Mouse (Mus musculus) hindbrain, postnatal 0 days (tissue): ENCODE measurements at regions not wholly inside any gene's neighbourhood (a gene's known extent, or its start where the extent isn't known, plus 50 kb on each side); places are given as distances from the start of the nearest gene placed in this dataset.
"Not testable (repeated sequence)": the region's sequence is repeated elsewhere in the genome, so short reads cannot be mapped to it uniquely, and the experiment has no call there.

Source experiments
- ATAC-seq: fragments of 200-750 bp; cut with Nextera tagmentation; 2 replicates; pipeline ENCODE4 v1.8.0; 2017; ENCODE audit warnings: mild to moderate bottlenecking, moderate TSS enrichment, moderate library complexity
- DNase-seq: peaks from one replicate; pipeline ENCODE4 v3.0.0-alpha.2; 2015; ENCODE audit warnings: low spot score
- H3K27ac ChIP-seq: fragments of 300-500 bp; sonication (generic); 2 replicates; pipeline ENCODE4 v1.5.1; 2014; ENCODE audit warnings: mild to moderate bottlenecking
- H3K27me3 ChIP-seq: fragments of 300-500 bp; sonication (generic); 2 replicates; pipeline ENCODE4 v1.6.1; 2014; ENCODE audit warnings: low read length, mixed read lengths; ENCODE audit not compliant: insufficient read depth
- H3K36me3 ChIP-seq: fragments of 300-500 bp; sonication (generic); 2 replicates; pipeline ENCODE4 v1.6.1; 2014; ENCODE audit warnings: low read length, mixed read lengths; ENCODE audit not compliant: insufficient read depth
- H3K4me1 ChIP-seq: fragments of 300-500 bp; sonication (generic); 2 replicates; pipeline ENCODE4 v1.6.1; 2014; ENCODE audit warnings: antibody characterized with exemption, low read length, mixed read lengths; ENCODE audit not compliant: insufficient read depth
- H3K4me2 ChIP-seq: fragments of 300-500 bp; sonication (generic); 2 replicates; pipeline ENCODE4 v1.6.1; 2014; ENCODE audit warnings: low read depth, mild to moderate bottlenecking, low read length, moderate library complexity, mixed read lengths
- H3K4me3 ChIP-seq: fragments of 300-500 bp; sonication (generic); 2 replicates; pipeline ENCODE4 v1.5.1; 2014; ENCODE audit warnings: low read length
- H3K9ac ChIP-seq: fragments of 300-500 bp; sonication (generic); replicated peaks from 2 replicates; pipeline ENCODE4 v1.6.1; 2014; ENCODE audit warnings: mild to moderate bottlenecking, low read length, moderate library complexity, mixed read lengths
- H3K9me3 ChIP-seq: fragments of 300-500 bp; sonication (generic); 2 replicates; pipeline ENCODE4 v1.6.1; 2016; ENCODE audit warnings: low read length, mixed read lengths
- CTCF ChIP-seq: IDR thresholded peaks from 2 replicates; pipeline ENCODE4 v1.5.1; 2016; ENCODE audit warnings: antibody characterized with exemption, control low read depth, low read depth
- WGBS: fragments of 180-500 bp; shearing (Covaris S2); extraction: QIAGEN DNeasy Blood & Tissue Kit; methylation state at CpG from one replicate; pipeline ENCODE4 v1.1.7; 2014; 5-methylcytosine and 5-hydroxymethylcytosine counted together

DNA sequence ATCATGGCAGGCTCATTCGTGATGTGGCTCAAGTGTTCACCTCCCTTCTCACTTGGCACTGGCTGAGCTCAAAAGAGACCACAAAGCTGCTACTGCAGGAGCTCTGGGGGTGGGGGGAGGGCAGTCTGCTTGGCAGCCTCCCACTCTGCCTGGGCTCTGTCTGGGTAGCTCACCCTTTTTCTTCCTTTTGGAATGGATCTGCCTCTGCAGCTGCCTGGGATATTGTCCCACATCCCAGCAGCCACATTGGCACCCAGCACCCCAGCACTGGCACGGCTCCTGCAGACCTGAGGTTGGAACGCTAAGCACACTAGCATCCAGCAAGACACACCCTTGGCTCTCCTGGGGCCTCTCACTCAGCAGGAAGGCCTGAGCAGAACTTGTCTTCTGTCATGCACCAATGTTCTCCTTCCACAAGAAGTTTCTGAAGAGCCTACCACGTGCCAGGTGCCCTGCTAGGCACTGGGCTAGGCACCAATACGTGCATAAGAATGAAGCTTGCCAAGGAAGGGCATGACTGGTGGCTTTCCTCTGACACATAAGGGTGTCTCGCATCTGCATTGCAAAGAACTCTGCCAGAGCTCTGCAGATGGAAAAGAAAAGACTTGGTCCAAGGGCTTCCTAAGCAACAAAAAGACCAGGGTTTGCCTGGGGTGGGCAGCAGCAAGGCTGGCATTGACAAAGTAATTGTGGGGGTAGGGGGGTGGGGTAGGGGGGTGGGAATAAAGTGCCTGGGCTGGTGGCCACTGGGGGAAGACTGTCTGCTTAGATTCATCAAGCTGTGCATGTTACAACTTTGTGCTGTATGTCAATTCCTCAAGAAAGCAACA lies 112.1 kb upstream of the Sipa1l1 start:
- H3K27ac ChIP-seq, H3K36me3 ChIP-seq, DNase-seq, H3K4me3 ChIP-seq, H3K9ac ChIP-seq, H3K4me1 ChIP-seq, H3K9me3 ChIP-seq, H3K4me2 ChIP-seq, H3K27me3 ChIP-seq: not testable (repeated sequence)
- WGBS = no CpG with 5 or more reads among the region's 6 CpGs
- peak; percentile 93 for ATAC-seq

DNA sequence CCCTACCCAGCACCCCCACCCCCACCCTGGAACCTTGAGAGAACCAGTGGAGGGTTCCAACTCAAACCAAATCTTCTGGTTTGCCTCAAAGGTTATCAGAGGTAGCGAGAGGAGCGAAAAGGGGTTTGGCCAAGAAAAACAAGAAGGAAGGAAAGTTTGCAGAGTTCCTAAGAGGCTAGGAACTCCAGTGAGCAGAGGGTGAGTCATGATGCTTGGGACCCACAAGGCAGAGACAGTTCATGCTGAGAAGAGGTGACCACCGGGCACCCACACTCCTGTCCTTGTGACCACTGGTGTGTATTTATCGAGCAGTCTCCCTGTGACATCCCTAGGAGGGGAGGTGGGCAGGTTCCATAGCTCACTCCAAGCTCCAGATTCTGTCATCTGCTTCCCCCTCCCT lies 104.1 kb upstream of the Sipa1l1 start:
- DNase-seq = no peak
- no peak overlapping the region for H3K27ac ChIP-seq
- 91% methylated on average over 4 of the region's 4 CpGs for WGBS

DNA sequence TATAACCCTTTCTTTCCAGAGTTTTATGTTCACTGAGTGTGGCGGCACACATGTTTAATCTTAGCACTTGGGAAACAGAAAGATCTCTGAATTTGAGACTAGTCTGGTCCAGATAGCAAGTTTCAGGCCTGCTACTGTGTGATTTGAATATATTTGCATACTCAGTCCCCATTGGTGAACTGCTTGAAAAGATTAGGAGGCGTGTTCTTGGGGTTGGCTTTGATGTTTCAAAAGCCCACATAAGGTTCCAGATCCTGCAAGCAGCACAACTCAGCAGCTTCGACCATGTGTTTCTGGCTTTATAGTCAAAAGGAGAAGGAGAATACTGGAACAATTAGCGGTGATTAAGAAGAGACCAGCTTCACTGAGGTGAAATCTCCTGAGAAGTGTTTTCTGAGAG lies 102.3 kb upstream of the Sipa1l1 start:
- DNase-seq (peak; percentile 15), ATAC-seq (no peak)
- Histone ChIP-seq H3K4me3 (no peak overlapping the region), H3K4me2 (no peak overlapping the region), H3K27me3 (no peaks in the 10 kb centered on the region), H3K36me3 (no peaks in the 10 kb centered on the region), H3K4me1 (no peaks in the 10 kb centered on the region), H3K27ac (no peak overlapping the region), H3K9ac (no peak overlapping the region), H3K9me3 (no peaks in the 10 kb centered on the region)
- TF ChIP-seq CTCF = no peak
- 42% methylated on average over 4 of the region's 4 CpGs for WGBS

More for the DNA sequence above, 104.1 kb upstream of the Sipa1l1 start:
- Histone ChIP-seq H3K9ac (no peak overlapping the region), H3K4me3 (no peak overlapping the region), H3K4me2 (no peak overlapping the region), H3K36me3 (no peaks in the 10 kb centered on the region), H3K4me1 (no peaks in the 10 kb centered on the region), H3K9me3 (no peaks in the 10 kb centered on the region), H3K27me3 (no peaks in the 10 kb centered on the region)
- ATAC-seq = no peak
- TF ChIP-seq CTCF = no peak

GRCm38 (mm10) chr12:82069621-82070020 lies 99.5 kb upstream of the Sipa1l1 start:
- no peak for TF ChIP-seq CTCF
- WGBS = 87% methylated on average over 9 of the region's 9 CpGs
- Histone ChIP-seq H3K9ac (no peak overlapping the region), H3K27ac (no peak overlapping the region), H3K27me3 (no peaks in the 10 kb centered on the region), H3K9me3 (no peaks in the 10 kb centered on the region), H3K4me3 (no peak overlapping the region), H3K4me1 (peaks cover 4% of the 10 kb centered on the region; the same call in 1 of the 2 replicates), H3K4me2 (no peak overlapping the region), H3K36me3 (no peaks in the 10 kb centered on the region)
- ATAC-seq = no peak
- DNase-seq = no peak

- no peak overlapping the region for H3K4me3 ChIP-seq
- no peak overlapping the region for H3K9ac ChIP-seq
- peaks cover 4% of the 10 kb centered on the region; the same call in 1 of the 2 replicates for H3K4me1 ChIP-seq
- H3K27ac ChIP-seq = no peak overlapping the region
- TF ChIP-seq CTCF = no peak
- DNase-seq = peak; percentile 58
- no peaks in the 10 kb centered on the region for H3K36me3 ChIP-seq
- no peaks in the 10 kb centered on the region for H3K9me3 ChIP-seq
- H3K27me3 ChIP-seq = no peaks in the 10 kb centered on the region
- WGBS = 28% methylated on average over 13 of the region's 13 CpGs
- ATAC-seq = no peak
- no peak overlapping the region for H3K4me2 ChIP-seq
Measured at GRCm38 (mm10) chr12:82072810-82073465, 96.2 kb upstream of the Sipa1l1 start.

- no peak overlapping the region for H3K9ac ChIP-seq
- DNase-seq (no peak), ATAC-seq (no peak)
- no peaks in the 10 kb centered on the region for H3K9me3 ChIP-seq
- no peak overlapping the region for H3K4me2 ChIP-seq
- TF ChIP-seq CTCF = no peak
- no peak overlapping the region for H3K27ac ChIP-seq
- WGBS = 65% methylated on average over 13 of the region's 13 CpGs
- no peak overlapping the region for H3K4me3 ChIP-seq
- no peaks in the 10 kb centered on the region for H3K36me3 ChIP-seq
- no peaks in the 10 kb centered on the region for H3K27me3 ChIP-seq
- peaks cover 4% of the 10 kb centered on the region; the same call in 1 of the 2 replicates for H3K4me1 ChIP-seq
Measured at GRCm38 (mm10) chr12:82075479-82076221, 93.5 kb upstream of the Sipa1l1 start.
